Comparison of ENCODE assay signal across 21 mouse cellular contexts in the genomic region with DNA sequence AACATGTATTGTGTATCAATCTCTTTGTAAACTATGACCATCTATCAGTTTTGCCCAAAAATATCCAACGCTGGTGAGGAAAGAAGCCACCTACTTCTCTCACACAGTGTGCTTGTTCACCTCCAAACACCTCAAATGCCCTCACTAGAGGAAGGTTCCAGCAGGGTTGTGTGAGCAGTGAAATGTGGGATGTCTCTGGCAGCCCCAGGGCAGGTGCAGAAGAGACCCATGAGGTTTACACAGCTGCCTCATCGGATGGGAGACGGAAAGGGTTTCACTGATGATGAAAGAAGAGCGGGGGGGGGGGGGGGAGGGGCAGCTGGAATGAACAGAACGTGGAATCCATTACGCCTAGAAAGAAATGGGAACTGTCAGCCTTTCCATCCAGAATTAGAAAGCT.
A peak's percentile ranks its signal among the peaks of the same experiment; 100 is the strongest.
DNase-seq lines count a peak whose midpoint lies in the region; ATAC-seq lines count a peak whose summit lies in the region.
"Had no signal": no experiment of that assay in that cellular context is flagged by ENCODE, and none has a peak within 500 bp of the region (broad histone marks: within the 10 kb centered on the region; RNA-seq: fewer than 3 reads in every experiment).

No protein-coding gene starts in this region.

- H3K9me3 ChIP-seq in intestine, embryonic 14.5 days (ENCODE audit: control insufficient read depth, low read length), result no peaks in the 10 kb centered on the region
- no peaks in the 10 kb centered on the region for H3K9me3 ChIP-seq in intestine, embryonic 16.5 days (ENCODE audit: control insufficient read depth, low read length)
- no peaks in the 10 kb centered on the region for H3K9me3 ChIP-seq in midbrain, embryonic 11.5 days (ENCODE audit: control insufficient read depth, low read length)
- H3K9me3 ChIP-seq in midbrain, embryonic 14.5 days (ENCODE audit: control insufficient read depth, low read length), result no peaks in the 10 kb centered on the region

- no peak overlapping the region for H3K27ac ChIP-seq in intestine, embryonic 14.5 days (ENCODE audit: low read depth)
- H3K27ac ChIP-seq in intestine, embryonic 16.5 days (ENCODE audit: low read length), result no peak overlapping the region
- no peak overlapping the region for H3K27ac ChIP-seq in midbrain, embryonic 11.5 days (ENCODE audit: low read depth, low read length)
- H3K27ac ChIP-seq in midbrain, embryonic 14.5 days (replicated peaks; ENCODE audit: low read depth, low read length), result no peak overlapping the region

- ATAC-seq in intestine, embryonic 14.5 days (replicated peaks; ENCODE audit: low FRiP score, low TSS enrichment, low read depth), result no peak
- ATAC-seq in intestine, embryonic 16.5 days, result no peak
- no peak for ATAC-seq in midbrain, embryonic 11.5 days (ENCODE audit: low FRiP score)
- no peak for ATAC-seq in midbrain, embryonic 14.5 days (ENCODE audit: low FRiP score, low TSS enrichment)
- ATAC-seq: activated CD4-positive, CD25-positive, alpha-beta regulatory T cell, adult 4 months; CD4-positive, CD25-positive, alpha-beta regulatory T cell, adult 4 months; Patski had no signal

- H3K4me1 ChIP-seq in intestine, embryonic 14.5 days (replicated peaks; ENCODE audit: control insufficient read depth, insufficient read depth, low read length), result no peaks in the 10 kb centered on the region
- H3K4me1 ChIP-seq in intestine, embryonic 16.5 days (ENCODE audit: control insufficient read depth, insufficient read depth, low read length), result no peaks in the 10 kb centered on the region
- no peaks in the 10 kb centered on the region for H3K4me1 ChIP-seq in midbrain, embryonic 11.5 days (ENCODE audit: control insufficient read depth, insufficient read depth, low read length)
- H3K4me1 ChIP-seq in midbrain, embryonic 14.5 days (ENCODE audit: control insufficient read depth, insufficient read depth, low read length), result no peaks in the 10 kb centered on the region

- peak; percentile 55 for DNase-seq in heart, adult 11 months
- DNase-seq in heart, postnatal 36 days, result no peak
- peak; percentile 31 for DNase-seq in intestine, embryonic 14.5 days (ENCODE audit: low spot score)
- DNase-seq in midbrain, embryonic 11.5 days (ENCODE audit: low spot score, missing footprints), result peak; percentile 69
- no peak for DNase-seq in midbrain, embryonic 14.5 days
- DNase-seq: adrenal gland, adult 2 months; adrenal gland, adult 8-10 months; adrenal gland, postnatal 10 days; adrenal gland, postnatal 14 days; adrenal gland, postnatal 25 days; adrenal gland, postnatal 36 days; B cell, adult 2 months; cerebellum, adult 11 months; cerebellum, adult 11-12 months; cerebellum, adult 18-20 months had no signal

- intact Hi-C loops in heart, postnatal 36 days (cut with DNase I), result no loop called here

- H3K4me3 ChIP-seq in intestine, embryonic 14.5 days (ENCODE audit: low read depth, low read length), result no peak overlapping the region
- no peak overlapping the region for H3K4me3 ChIP-seq in intestine, embryonic 16.5 days (ENCODE audit: low read length)
- no peak overlapping the region for H3K4me3 ChIP-seq in midbrain, embryonic 11.5 days (ENCODE audit: low read depth, low read length)
- no peak overlapping the region for H3K4me3 ChIP-seq in midbrain, embryonic 14.5 days (replicated peaks; ENCODE audit: low read depth, low read length)

- no peaks in the 10 kb centered on the region for H3K36me3 ChIP-seq in intestine, embryonic 14.5 days (ENCODE audit: control insufficient read depth, insufficient read depth, low read length)
- H3K36me3 ChIP-seq in intestine, embryonic 16.5 days (ENCODE audit: control insufficient read depth, insufficient read depth, low read length), result no peaks in the 10 kb centered on the region
- no peaks in the 10 kb centered on the region for H3K36me3 ChIP-seq in midbrain, embryonic 11.5 days (ENCODE audit: control insufficient read depth, insufficient read depth, low read length)
- no peaks in the 10 kb centered on the region for H3K36me3 ChIP-seq in midbrain, embryonic 14.5 days (ENCODE audit: control insufficient read depth, insufficient read depth, low read length)
- H3K36me3 ChIP-seq: G1E had no signal

- H3K27me3 ChIP-seq in intestine, embryonic 14.5 days (replicated peaks; ENCODE audit: control insufficient read depth, insufficient read depth, low read length), result no peaks in the 10 kb centered on the region
- no peaks in the 10 kb centered on the region for H3K27me3 ChIP-seq in intestine, embryonic 16.5 days (replicated peaks; ENCODE audit: control insufficient read depth, insufficient read depth, low read length)
- H3K27me3 ChIP-seq in midbrain, embryonic 11.5 days (ENCODE audit: control insufficient read depth, insufficient read depth, low read length), result no peaks in the 10 kb centered on the region
- no peaks in the 10 kb centered on the region for H3K27me3 ChIP-seq in midbrain, embryonic 14.5 days (ENCODE audit: control insufficient read depth, insufficient read depth, low read length)
- H3K27me3 ChIP-seq: CH12.LX, Patski had no signal

- WGBS in intestine, embryonic 14.5 days, result 81% methylated on average over 6 of the region's 6 CpGs
- 72% methylated on average over 5 of the region's 6 CpGs for WGBS in intestine, embryonic 16.5 days
- WGBS in midbrain, embryonic 11.5 days, result 75% methylated on average over 5 of the region's 6 CpGs
- WGBS in midbrain, embryonic 14.5 days, result 81% methylated on average over 6 of the region's 6 CpGs

- H3K9ac ChIP-seq in intestine, embryonic 14.5 days (ENCODE audit: low read length), result no peak overlapping the region
- H3K9ac ChIP-seq in intestine, embryonic 16.5 days (ENCODE audit: low read depth, low read length), result no peak overlapping the region
- no peak overlapping the region for H3K9ac ChIP-seq in midbrain, embryonic 11.5 days (ENCODE audit: low read length)
- no peak overlapping the region for H3K9ac ChIP-seq in midbrain, embryonic 14.5 days (replicated peaks; ENCODE audit: low read length)

- H3K4me2 ChIP-seq in intestine, embryonic 14.5 days (ENCODE audit: low read length), result no peak overlapping the region
- H3K4me2 ChIP-seq in intestine, embryonic 16.5 days (ENCODE audit: low read depth, low read length), result no peak overlapping the region
- no peak overlapping the region for H3K4me2 ChIP-seq in midbrain, embryonic 11.5 days
- no peak overlapping the region for H3K4me2 ChIP-seq in midbrain, embryonic 14.5 days (ENCODE audit: low read length)

Comparison
In these comparisons a context has a peak if more than half of its experiments do, and no peak if none do; other contexts are left out.
1. DNase-seq: peak in heart, adult 11 months (single experiment), intestine, embryonic 14.5 days (single experiment) and midbrain, embryonic 11.5 days (single experiment); none in heart, postnatal 36 days (0 of 2) and midbrain, embryonic 14.5 days (single experiment).